Mouse (Mus musculus) liver, adult 2 months (tissue): ENCODE results near the gene Tenm2.

ENCODE experiments used
- CTCF ChIP-seq: fragments of 200-500 bp; IDR thresholded peaks from 2 replicates; pipeline ENCODE4 v1.5.1; 2011; ENCODE audit warnings: low read depth, low read length, control low read depth
- POLR2A ChIP-seq: fragments of 200-500 bp; IDR thresholded peaks from 2 replicates; pipeline ENCODE4 v1.6.1; 2011; ENCODE audit warnings: low read length, control low read depth; ENCODE audit not compliant: insufficient read depth; ENCODE audit errors: extremely low read depth

- no peak for TF ChIP-seq CTCF
- TF ChIP-seq POLR2A: no peak
These were observed 1259.3 kb downstream of the Tenm2 start for GRCm38 (mm10) chr11:35976482-35976881.
